Mouse (Mus musculus) erythroblast, adult 5-6 weeks (primary cell): ENCODE data around the gene Raet1e. TPM values are rescaled to one million over a fixed set of nuclear protein-coding genes. Genes with fewer than 3 reads are reported as not detected.
"Not testable (repeated sequence)": the region's sequence is repeated elsewhere in the genome, so short reads cannot be mapped to it uniquely, and the experiment has no call there.

Experiments
- ATAC-seq: replicated peaks from 2 replicates; pipeline ENCODE4 v1.8.0; 2016; ENCODE audit warnings: moderate number of reproducible peaks, mild to moderate bottlenecking, moderate TSS enrichment, inconsistent platforms; ENCODE audit not compliant: poor library complexity, low FRiP score, severe bottlenecking
- total RNA-seq, 2 experiments: library from RNA; stranded (forward) in 1 of 2; stranded (reverse) in 1 of 2; fragments of 150-400 nt in 1 of 2; fragments of 200-764, 138-1000 nt in 1 of 2; gene quantifications; 2 replicates each; pipeline versions ENCODE4 v1.2.3 to v1.2.4; 2015 to 2017; ENCODE audit warnings: low replicate concordance in 2 of 2

The Raet1e gene
- not detected in 2 replicates for total RNA-seq (2015; ENCODE audit: low replicate concordance)
- total RNA-seq (2017; ENCODE audit: low replicate concordance), result not detected in 2 replicates

GRCm38 (mm10) chr10:22158310-22158999 lies at the start of gene Raet1e, which contains the start of gene H60b:
TSS of gene Raet1e (plus strand) at chr10:22158569.
TSS of gene H60b (plus strand) at chr10:22158586.
- not testable (repeated sequence) for ATAC-seq

- no peak for ATAC-seq
These were observed 17.6 kb upstream of the Raet1e start for GRCm38 (mm10) chr10:22140665-22141280.

GRCm38 (mm10) chr10:22142194-22142593 lies 16.2 kb upstream of the Raet1e start:
- not testable (repeated sequence) for ATAC-seq

- no peak for ATAC-seq
These were observed 15.4 kb upstream of the Raet1e start for GRCm38 (mm10) chr10:22142926-22143325.

- no peak for ATAC-seq
These were observed 9.8 kb upstream of the Raet1e start for GRCm38 (mm10) chr10:22148441-22149072.

GRCm38 (mm10) chr10:22149073-22149690 lies 9.2 kb upstream of the Raet1e start, which contains the start of gene E030030I06Rik:
TSS of gene E030030I06Rik (minus strand) at chr10:22149270.
- ATAC-seq, result no peak

GRCm38 (mm10) chr10:22149691-22150465 lies 8.5 kb upstream of the Raet1e start:
- no peak for ATAC-seq

GRCm38 (mm10) chr10:22150593-22150992 lies 7.8 kb upstream of the Raet1e start:
- ATAC-seq, result no peak

- ATAC-seq, result not testable (repeated sequence)
These were observed 7.1 kb upstream of the Raet1e start for GRCm38 (mm10) chr10:22151056-22151862.

GRCm38 (mm10) chr10:22151863-22152640 lies 6.3 kb upstream of the Raet1e start:
- not testable (repeated sequence) for ATAC-seq

- ATAC-seq, result not testable (repeated sequence)
These were observed 5.2 kb upstream of the Raet1e start for GRCm38 (mm10) chr10:22153147-22153690.

- ATAC-seq, result not testable (repeated sequence)
These were observed 4.2 kb upstream of the Raet1e start for GRCm38 (mm10) chr10:22154127-22154526.

GRCm38 (mm10) chr10:22154871-22155799 lies 3.2 kb upstream of the Raet1e start:
- ATAC-seq, result no peak

- ATAC-seq, result no peak
These were observed 777 bp downstream of the Raet1e start for GRCm38 (mm10) chr10:22159131-22159561.

- ATAC-seq, result no peak
These were observed 1.3 kb downstream of the Raet1e start for GRCm38 (mm10) chr10:22159581-22160140.

- ATAC-seq, result not testable (repeated sequence)
These were observed 4.9 kb downstream of the Raet1e start for GRCm38 (mm10) chr10:22163279-22163678.
